Mouse (Mus musculus) monocyte, adult 5-6 weeks (primary cell): ENCODE results near the gene Tmprss6. TPM values are rescaled to one million over a fixed set of nuclear protein-coding genes. Genes with fewer than 3 reads are reported as not detected.
A peak's percentile ranks its signal among the peaks of the same experiment; 100 is the strongest.

Source experiments
- ATAC-seq: fragments of 153-309, 156-312 bp; replicated peaks from 2 replicates; pipeline ENCODE4 v1.8.0; 2017; ENCODE audit warnings: mild to moderate bottlenecking; ENCODE audit not compliant: low TSS enrichment, insufficient number of reproducible peaks, severe bottlenecking, poor library complexity, low FRiP score
- total RNA-seq: library from RNA; stranded (forward); fragments of 200-1000, 200-491, 200-594 nt; gene quantifications from 3 replicates; pipeline ENCODE4 v1.2.3, GENCODE M21; 2017

Tmprss6 gene
- 0.58 TPM in 1 of 3 replicates, not detected in the others for total RNA-seq

DNA sequence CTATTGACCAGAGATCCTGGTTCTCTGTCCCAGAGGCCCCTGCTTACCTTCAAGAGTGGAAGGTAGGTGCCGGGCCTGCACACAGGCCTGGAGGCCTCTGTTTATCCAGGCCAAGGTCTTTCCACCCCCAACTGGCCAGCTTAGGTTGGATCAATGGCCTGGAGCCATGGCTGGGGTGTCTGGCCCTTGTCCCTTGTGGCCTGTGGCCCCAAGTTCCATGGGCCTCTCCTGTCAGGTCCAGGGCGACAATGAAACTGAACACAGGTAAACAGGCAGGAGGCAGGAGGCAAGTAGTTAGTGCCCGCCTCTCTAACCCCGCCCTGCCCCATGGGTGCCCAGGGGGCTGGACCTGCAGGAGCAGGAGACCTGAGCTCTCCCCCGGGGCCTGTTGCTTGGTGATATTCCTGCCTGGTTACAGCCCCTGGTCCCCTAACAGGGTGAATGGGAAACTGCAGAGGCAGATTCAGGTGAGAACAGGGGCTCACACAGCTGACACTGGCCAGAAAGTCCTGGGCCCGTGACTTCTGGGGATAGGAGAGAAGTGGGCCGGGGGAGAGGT is at the start of gene Tmprss6:
TSS of gene Tmprss6 (minus strand) at position 256 of the 559 bp plus-strand sequence.
- ATAC-seq = no peak

- ATAC-seq = no peak
Measured at GRCm38 (mm10) chr15:78518221-78518620, 49.8 kb upstream of the Tmprss6 start.

- 0 out of 2 replicates have a peak, but pooled peaks have one; percentile 47 for ATAC-seq
Measured at GRCm38 (mm10) chr15:78515759-78516158, 47.3 kb upstream of the Tmprss6 start.

- ATAC-seq = peak; percentile 57
Measured at GRCm38 (mm10) chr15:78514393-78515146, 46.1 kb upstream of the Tmprss6 start.

- ATAC-seq = no peak
Measured at GRCm38 (mm10) chr15:78513019-78513418, 44.6 kb upstream of the Tmprss6 start.

- ATAC-seq = no peak
Measured at GRCm38 (mm10) chr15:78511951-78512350, 43.5 kb upstream of the Tmprss6 start.

GRCm38 (mm10) chr15:78510736-78511135 is 42.3 kb upstream of the Tmprss6 start:
- no peak for ATAC-seq

DNA sequence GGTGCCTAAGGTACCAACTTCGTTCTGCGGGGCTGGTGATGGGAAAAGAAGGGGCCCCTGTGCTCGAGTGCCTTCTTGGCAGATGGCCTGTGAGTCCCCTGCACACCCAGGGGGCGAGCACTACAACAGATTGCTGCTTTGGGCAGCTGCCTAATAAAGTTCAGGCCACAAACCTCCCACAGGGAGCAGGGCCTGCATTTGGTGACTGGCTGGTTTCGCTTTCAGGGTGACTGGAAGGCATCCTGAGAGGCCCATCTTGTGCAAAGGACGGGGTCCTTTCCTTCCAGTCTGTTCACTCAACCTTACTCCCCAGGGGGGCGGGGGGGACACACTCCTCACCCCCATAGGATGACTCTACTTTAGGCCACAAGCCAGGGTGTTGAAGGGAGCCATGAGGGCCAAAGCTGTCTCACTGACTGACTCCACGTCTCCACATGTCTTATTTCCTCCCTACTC is 41.7 kb upstream of the Tmprss6 start:
- no peak for ATAC-seq

GRCm38 (mm10) chr15:78509297-78509899 is 41.0 kb upstream of the Tmprss6 start:
- no peak for ATAC-seq

DNA sequence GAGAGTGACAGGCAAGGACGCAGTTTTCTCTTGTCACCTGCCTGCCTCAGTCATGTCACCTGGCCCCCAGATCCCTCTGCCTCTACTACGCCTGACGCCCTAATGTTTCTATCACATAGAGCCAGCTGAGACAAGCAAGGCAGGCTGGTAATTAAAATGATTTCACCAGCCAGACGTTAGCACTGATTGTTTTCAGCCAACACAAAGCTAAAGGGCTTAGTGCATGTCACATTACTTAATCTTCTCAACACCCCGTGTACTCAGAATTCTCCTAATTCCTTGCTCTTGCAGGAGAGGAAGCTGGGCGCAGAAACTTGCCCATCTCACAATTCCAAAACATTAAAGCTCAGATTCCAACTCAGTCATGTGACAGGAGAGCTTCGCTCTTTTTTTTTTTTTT is 40.0 kb upstream of the Tmprss6 start:
- no peak for ATAC-seq

DNA sequence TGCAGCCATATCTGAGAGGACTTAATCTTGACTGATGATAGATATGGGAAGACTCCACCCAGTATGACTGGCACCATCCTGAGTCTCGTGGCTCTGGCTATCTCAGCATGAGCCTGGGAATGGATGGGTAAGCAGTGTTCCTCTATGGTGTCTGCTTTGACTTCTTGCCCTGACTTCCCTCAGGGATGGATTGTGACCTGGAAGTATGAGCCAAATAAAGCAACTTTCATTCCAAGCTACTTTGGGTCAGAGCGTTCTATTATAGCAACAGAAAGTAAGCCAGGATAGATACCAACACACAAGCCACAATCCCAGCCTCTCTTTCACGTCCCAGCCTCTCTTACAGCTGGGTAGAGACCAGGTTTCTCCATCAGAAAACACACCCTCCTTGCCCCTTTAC is 37.1 kb upstream of the Tmprss6 start:
- no peak for ATAC-seq

- ATAC-seq = no peak
Measured at GRCm38 (mm10) chr15:78504816-78505215, 36.4 kb upstream of the Tmprss6 start.

DNA sequence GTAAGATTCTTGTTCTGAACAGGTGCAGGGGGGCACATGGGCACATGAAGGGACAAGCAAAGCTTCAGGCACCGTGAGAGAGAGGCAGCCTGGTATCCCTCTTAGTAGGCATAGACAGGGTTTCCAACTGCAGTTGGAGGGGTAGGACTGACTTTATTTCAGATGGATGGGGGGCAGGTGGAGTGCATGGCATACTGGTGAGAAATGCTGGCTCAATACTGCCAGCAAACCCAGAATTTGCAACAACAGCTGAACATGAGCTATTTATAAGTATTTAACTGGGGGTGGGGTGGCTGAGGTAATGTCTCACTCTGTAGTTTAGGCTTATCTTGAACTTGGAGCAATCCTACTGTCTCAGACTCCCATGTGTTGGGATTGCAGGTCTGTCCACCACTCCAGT is 35.6 kb upstream of the Tmprss6 start:
- ATAC-seq = no peak

- no peak for ATAC-seq
Measured at GRCm38 (mm10) chr15:78502437-78503132, 34.2 kb upstream of the Tmprss6 start.

- peak; percentile 52 for ATAC-seq
Measured at GRCm38 (mm10) chr15:78494968-78495406, 26.6 kb upstream of the Tmprss6 start, which contains the start of gene Il2rb. TSS of gene Il2rb (minus strand) at chr15:78495271.

- 0 out of 2 replicates have a peak, but pooled peaks have one; percentile 40 for ATAC-seq
Measured at GRCm38 (mm10) chr15:78493401-78494010, 25.1 kb upstream of the Tmprss6 start.

GRCm38 (mm10) chr15:78491301-78491700 is 22.9 kb upstream of the Tmprss6 start:
- no peak for ATAC-seq

DNA sequence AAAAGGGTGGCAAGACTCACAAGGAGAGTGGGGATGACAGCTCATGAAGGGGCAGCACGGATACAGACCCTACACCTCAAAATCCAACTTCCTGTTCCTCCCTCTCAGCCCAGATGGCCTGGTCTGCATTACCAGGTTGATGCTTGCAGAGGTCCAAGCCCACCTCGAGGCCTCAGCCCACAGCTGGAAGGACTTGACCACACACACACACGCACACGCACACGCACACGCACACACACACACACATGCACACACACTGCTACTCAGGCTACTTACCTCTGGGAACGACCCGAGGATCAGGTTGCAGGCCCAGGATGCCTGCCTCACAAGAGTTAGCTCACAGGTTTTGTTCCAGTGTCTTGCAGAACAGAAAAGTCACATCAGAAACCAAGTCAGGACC is 21.5 kb upstream of the Tmprss6 start:
- no peak for ATAC-seq

- no peak for ATAC-seq
Measured at GRCm38 (mm10) chr15:78489248-78489647, 20.8 kb upstream of the Tmprss6 start.
